Mouse (Mus musculus) forebrain, embryonic 16.5 days (tissue): Measurements from ENCODE around the gene Krtap3-2. TPM values are rescaled to one million over a fixed set of nuclear protein-coding genes. Genes with fewer than 3 reads are reported as not detected.
A peak's percentile ranks its signal among the peaks of the same experiment; 100 is the strongest.

Experiments used
- ATAC-seq: fragments of 200-750 bp; cut with Nextera tagmentation; 2 replicates; pipeline ENCODE4 v1.8.0; 2017; ENCODE audit warnings: mild to moderate bottlenecking, moderate library complexity
- H3K27ac ChIP-seq: fragments of 300-500 bp; sonication (generic); 2 replicates; pipeline ENCODE4 v1.5.1; 2014; ENCODE audit warnings: low read length, control low read depth
- H3K27me3 ChIP-seq: fragments of 300-500 bp; sonication (generic); replicated peaks from 2 replicates; pipeline ENCODE4 v1.6.1; 2014; ENCODE audit warnings: low read length; ENCODE audit not compliant: control insufficient read depth, insufficient read depth
- H3K36me3 ChIP-seq: fragments of 300-500 bp; sonication (generic); 2 replicates; pipeline ENCODE4 v1.6.1; 2014; ENCODE audit not compliant: control insufficient read depth, insufficient read depth
- H3K4me1 ChIP-seq: fragments of 300-500 bp; sonication (generic); replicated peaks from 2 replicates; pipeline ENCODE4 v1.6.1; 2014; ENCODE audit warnings: low read length; ENCODE audit not compliant: control insufficient read depth, insufficient read depth
- H3K4me2 ChIP-seq: fragments of 300-500 bp; sonication (generic); 2 replicates; pipeline ENCODE4 v1.6.1; 2014; ENCODE audit warnings: mild to moderate bottlenecking, low read length, control low read depth
- H3K4me3 ChIP-seq: fragments of 300-500 bp; sonication (generic); replicated peaks from 2 replicates; pipeline ENCODE4 v1.5.1; 2014; ENCODE audit warnings: mild to moderate bottlenecking, low read length, control low read depth
- H3K9ac ChIP-seq: fragments of 300-500 bp; sonication (generic); replicated peaks from 2 replicates; pipeline ENCODE4 v1.6.1; 2014; ENCODE audit warnings: low read depth, low read length, control low read depth
- H3K9me3 ChIP-seq: fragments of 300-500 bp; sonication (generic); 2 replicates; pipeline ENCODE4 v1.6.1; 2016; ENCODE audit warnings: low read length; ENCODE audit not compliant: control insufficient read depth
- WGBS: fragments of 180-500 bp; shearing (Covaris S2); extraction: QIAGEN DNeasy Blood & Tissue Kit; methylation state at CpG from one replicate; pipeline ENCODE4 v1.1.7; 2014; 5-methylcytosine and 5-hydroxymethylcytosine counted together
- polyA plus RNA-seq: library from polyadenylated mRNA; unstranded; fragments of >200 nt; fragmentation: Nextera tagmentation; extraction: Ambion mirVana; gene quantifications from 2 replicates; pipeline ENCODE4 v1.2.1, GENCODE M21; 2015

Krtap3-2 gene
- polyA plus RNA-seq, 1 experiment from 2014 or later: not detected

- no peak overlapping the region for H3K4me3 ChIP-seq
- no peaks in the 10 kb centered on the region for H3K9me3 ChIP-seq
- no peaks in the 10 kb centered on the region for H3K27me3 ChIP-seq
- no peak overlapping the region for H3K9ac ChIP-seq
- peaks cover 3% of the 10 kb centered on the region; the same call in 1 of the 2 replicates for H3K4me1 ChIP-seq
- H3K27ac ChIP-seq: no peak overlapping the region
- 30% methylated on average over 9 of the region's 9 CpGs for WGBS
- 0 out of 2 replicates have a peak overlapping the region, but pooled peaks have one; percentile 4 for H3K4me2 ChIP-seq
- no peak for ATAC-seq
- no peaks in the 10 kb centered on the region for H3K36me3 ChIP-seq
These were observed 16.9 kb downstream of the Krtap3-2 start for GRCm38 (mm10) chr11:99539721-99540120.

GRCm38 (mm10) chr11:99521288-99521860, 35.3 kb downstream of the Krtap3-2 start, which contains the start of gene Krt39:
TSS of gene Krt39 (minus strand) at chr11:99521338.
- H3K4me2 ChIP-seq: no peak within 1 kb of the TSS
- no peaks in the 10 kb centered on the region for H3K27me3 ChIP-seq
- H3K4me3 ChIP-seq: no peak within 1 kb of the TSS
- WGBS: 91% methylated on average over 13 of the region's 13 CpGs
- no peaks in the 10 kb centered on the region for H3K9me3 ChIP-seq
- no peak for ATAC-seq
- no peak within 1 kb of the TSS for H3K9ac ChIP-seq
- H3K36me3 ChIP-seq: no peaks in the 10 kb centered on the region
- H3K27ac ChIP-seq: no peak within 1 kb of the TSS
- no peaks in the 10 kb centered on the region for H3K4me1 ChIP-seq

GRCm38 (mm10) chr11:99514098-99514497, 42.6 kb downstream of the Krtap3-2 start:
- Histone ChIP-seq H3K4me1 (no peaks in the 10 kb centered on the region), H3K27me3 (no peaks in the 10 kb centered on the region), H3K4me3 (no peak overlapping the region), H3K4me2 (no peak overlapping the region), H3K27ac (no peak overlapping the region), H3K9ac (no peak overlapping the region), H3K9me3 (no peaks in the 10 kb centered on the region), H3K36me3 (no peaks in the 10 kb centered on the region)
- WGBS: 91% methylated on average over 8 of the region's 8 CpGs
- ATAC-seq: no peak

Other genes starting within 250 kb of the Krtap3-2 start
- not detected in 2 replicates for gene Krt25, start 233.9 kb downstream of the Krtap3-2 start, polyA plus RNA-seq
- 0.08 TPM in 1 of 2 replicates, not detected in the other for gene Krt26, start 218.9 kb downstream of the Krtap3-2 start, polyA plus RNA-seq
- not detected in 2 replicates for gene Krt27, start 205.7 kb downstream of the Krtap3-2 start, polyA plus RNA-seq
- not detected in 2 replicates for gene Krt28, start 181.9 kb downstream of the Krtap3-2 start, polyA plus RNA-seq
- 24.1 and 25.3 TPM in 2 replicates for gene Krt10, start 167.5 kb downstream of the Krtap3-2 start, polyA plus RNA-seq
- 0.18 and 0.24 TPM in 2 replicates for gene Krt12, start 134.6 kb downstream of the Krtap3-2 start, polyA plus RNA-seq
- not detected in 2 replicates for gene Krt20, start 118.7 kb downstream of the Krtap3-2 start, polyA plus RNA-seq
- 0.15 TPM in 1 of 2 replicates, not detected in the other for gene Krt23, start 63.7 kb downstream of the Krtap3-2 start, polyA plus RNA-seq
- not detected in 2 replicates for gene Krt39, start 35.5 kb downstream of the Krtap3-2 start, polyA plus RNA-seq
- gene Krt40, start 13.7 kb downstream of the Krtap3-2 start, polyA plus RNA-seq: not detected in 2 replicates
- gene Krtap3-3, start 6.0 kb downstream of the Krtap3-2 start, polyA plus RNA-seq: not detected in 2 replicates
- gene Gm11939, start 2.6 kb upstream of the Krtap3-2 start, polyA plus RNA-seq: not detected in 2 replicates
- not detected in 2 replicates for gene Krtap3-1, start 9.8 kb upstream of the Krtap3-2 start, polyA plus RNA-seq
- gene Krtap1-5, start 24.2 kb upstream of the Krtap3-2 start, polyA plus RNA-seq: not detected in 2 replicates
- gene Krtap1-4, start 26.8 kb upstream of the Krtap3-2 start, polyA plus RNA-seq: not detected in 2 replicates
- gene Krtap1-3, start 34.5 kb upstream of the Krtap3-2 start, polyA plus RNA-seq: not detected in 2 replicates
- not detected in 2 replicates for gene Krtap9-3, start 41.3 kb upstream of the Krtap3-2 start, polyA plus RNA-seq
- gene Gm11938, start 46.5 kb upstream of the Krtap3-2 start, polyA plus RNA-seq: not detected in 2 replicates
- not detected in 2 replicates for gene Gm11937, start 53.3 kb upstream of the Krtap3-2 start, polyA plus RNA-seq
- gene Krtap2-4, start 58.0 kb upstream of the Krtap3-2 start, polyA plus RNA-seq: not detected in 2 replicates
- gene Gm11562, start 63.6 kb upstream of the Krtap3-2 start, polyA plus RNA-seq: not detected in 2 replicates
- gene Krtap4-1, start 71.4 kb upstream of the Krtap3-2 start, polyA plus RNA-seq: not detected in 2 replicates
- gene Krtap4-2, start 78.2 kb upstream of the Krtap3-2 start, polyA plus RNA-seq: not detected in 2 replicates
- gene Krtap4-7, start 87.2 kb upstream of the Krtap3-2 start, polyA plus RNA-seq: not detected in 2 replicates
- gene Gm11555, start 93.4 kb upstream of the Krtap3-2 start, polyA plus RNA-seq: not detected in 2 replicates
- not detected in 2 replicates for gene Gm11563, start 102.1 kb upstream of the Krtap3-2 start, polyA plus RNA-seq
- not detected in 2 replicates for gene Krtap4-6, start 109.1 kb upstream of the Krtap3-2 start, polyA plus RNA-seq
- not detected in 2 replicates for gene Gm14190, start 133.9 kb upstream of the Krtap3-2 start, polyA plus RNA-seq
- gene Gm14180, start 177.4 kb upstream of the Krtap3-2 start, polyA plus RNA-seq: not detected in 2 replicates
- not detected in 2 replicates for gene Gm11595, start 216.1 kb upstream of the Krtap3-2 start, polyA plus RNA-seq
- not detected in 2 replicates for gene Krtap4-8, start 223.9 kb upstream of the Krtap3-2 start, polyA plus RNA-seq
- not detected in 2 replicates for gene Krtap4-9, start 228.3 kb upstream of the Krtap3-2 start, polyA plus RNA-seq
- gene Gm11596, start 236.6 kb upstream of the Krtap3-2 start, polyA plus RNA-seq: not detected in 2 replicates
- gene Gm11569, start 242.1 kb upstream of the Krtap3-2 start, polyA plus RNA-seq: not detected in 2 replicates
- not detected in 2 replicates for gene Gm11554, start 247.6 kb upstream of the Krtap3-2 start, polyA plus RNA-seq